Mouse (Mus musculus): Measurements from ENCODE around the gene Cyth2.

GRCm38 (mm10) chr7:45802551-45802950, 11.8 kb downstream of the Cyth2 start:
- TF ChIP-seq POLR2A (IDR thresholded peaks at IDR 0.05; ENCODE audit: low read depth, low read length) (no peak), CTCF (IDR thresholded peaks at IDR 0.05; ENCODE audit: extremely low read depth, insufficient read length, insufficient replicate concordance, low read depth, low read length) (no peak)
